Comparison of ENCODE assay signal across 9 mouse cellular contexts in the genomic region with DNA sequence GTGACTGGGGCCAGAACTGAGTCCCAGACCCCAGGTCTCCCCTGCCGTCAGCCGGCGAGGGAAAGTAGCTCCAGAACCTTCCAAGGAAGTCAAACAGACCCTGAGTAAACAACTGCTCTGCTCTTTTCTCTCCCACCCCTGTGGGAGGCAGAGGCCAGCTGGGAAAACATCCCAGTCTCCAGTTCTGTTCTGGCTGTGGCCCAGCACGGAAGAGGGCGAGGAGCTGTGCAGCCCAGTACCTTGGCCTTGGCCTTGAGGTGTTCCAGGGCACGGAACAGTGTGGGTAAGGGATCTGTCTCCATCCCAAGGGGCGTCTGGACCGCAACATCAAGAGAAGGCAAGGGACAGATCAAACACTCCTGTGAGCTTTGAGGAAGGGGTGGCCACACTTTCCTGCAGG. TPM values are rescaled to one million over a fixed set of nuclear protein-coding genes. Genes with fewer than 3 reads are reported as not detected.
A peak's percentile ranks its signal among the peaks of the same experiment; 100 is the strongest.
DNase-seq lines count a peak whose midpoint lies in the region; ATAC-seq lines count a peak whose summit lies in the region.
"Had no signal": no experiment of that assay in that cellular context is flagged by ENCODE, and none has a peak within 500 bp of the region (broad histone marks: within the 10 kb centered on the region; RNA-seq: fewer than 3 reads in every experiment).

No protein-coding gene starts in this region.

- DNase-seq in adrenal gland, postnatal 25 days, result peak; percentile 36
- peak; percentile 41 for DNase-seq in embryonic facial prominence, embryonic 14.5 days (ENCODE audit: low spot score)
- DNase-seq in heart, postnatal 4 days, result peak; percentile 69
- DNase-seq in lung, postnatal 10 days, result peak; percentile 85
- DNase-seq in thymus, postnatal 10 days (ENCODE audit: low spot score in 2 of 2), result no peak
- DNase-seq in natural killer cell, adult 2 months (ENCODE audit: low spot score in 2 of 2), result no peak
- DNase-seq in thymus, postnatal 36 days, result no peak

- no peak overlapping the region for H3K4me3 ChIP-seq in embryonic facial prominence, embryonic 14.5 days (ENCODE audit: low read depth, low read length)
- H3K4me3 ChIP-seq: erythroblast, embryonic 14.5 days had no signal

- no peaks in the 10 kb centered on the region for H3K36me3 ChIP-seq in embryonic facial prominence, embryonic 14.5 days (ENCODE audit: control insufficient read depth, insufficient read depth, low read length)

- peak; percentile 34; the same call in 1 of the 2 replicates for ATAC-seq in embryonic facial prominence, embryonic 14.5 days (ENCODE audit: low read depth)
- no peak for ATAC-seq in erythroid progenitor cell, adult 5-6 weeks (replicated peaks; ENCODE audit: low FRiP score, poor library complexity, severe bottlenecking)

- H3K27ac ChIP-seq in embryonic facial prominence, embryonic 14.5 days (replicated peaks; ENCODE audit: low read depth, low read length), result no peak overlapping the region

- no peaks in the 10 kb centered on the region for H3K4me1 ChIP-seq in embryonic facial prominence, embryonic 14.5 days (ENCODE audit: control insufficient read depth, insufficient read depth, low read length)

- H3K27me3 ChIP-seq in embryonic facial prominence, embryonic 14.5 days (replicated peaks; ENCODE audit: control insufficient read depth, insufficient read depth, low read length), result no peaks in the 10 kb centered on the region

- 44% methylated on average over 8 of the region's 8 CpGs for WGBS in embryonic facial prominence, embryonic 14.5 days

- H3K9ac ChIP-seq in embryonic facial prominence, embryonic 14.5 days (ENCODE audit: low read depth, low read length), result no peak overlapping the region

- no peak overlapping the region for H3K4me2 ChIP-seq in embryonic facial prominence, embryonic 14.5 days (ENCODE audit: low read depth, low read length)

- no peaks in the 10 kb centered on the region for H3K9me3 ChIP-seq in embryonic facial prominence, embryonic 14.5 days (ENCODE audit: control insufficient read depth, low read length)

RNA-seq across cellular contexts. Expression of gene Slc7a5, which starts 14.6 kb away (rescaled TPM):
- total RNA-seq in adrenal gland, postnatal 25 days (2021), result 56.6 and 57.8 TPM in 2 replicates
- 28.8 and 29.6 TPM in 2 replicates for polyA plus RNA-seq in embryonic facial prominence, embryonic 14.5 days (2014; fragmentation: Nextera tagmentation; extraction: Ambion mirVana)
- 10 to 100 TPM; 21.5 to 24.5 TPM for total RNA-seq in heart, postnatal 4 days (2021)
- 204 and 216 TPM in 2 replicates for total RNA-seq in erythroid progenitor cell, adult 5-6 weeks (2015; ENCODE audit: low replicate concordance)
- 167 and 189 TPM in 2 replicates for total RNA-seq in erythroid progenitor cell, adult 5-6 weeks (2017; ENCODE audit: low replicate concordance)

RNA-seq across cellular contexts. Expression of gene Car5a, which starts 22.6 kb away (rescaled TPM):
- total RNA-seq in adrenal gland, postnatal 25 days (2021), result 1.6 TPM in 1 of 2 replicates, not detected in the other
- polyA plus RNA-seq in embryonic facial prominence, embryonic 14.5 days (2014; fragmentation: Nextera tagmentation; extraction: Ambion mirVana), result not detected in 2 replicates
- not detected for total RNA-seq in heart, postnatal 4 days (2021)
- total RNA-seq in erythroid progenitor cell, adult 5-6 weeks (2015; ENCODE audit: low replicate concordance), result not detected in 2 replicates
- total RNA-seq in erythroid progenitor cell, adult 5-6 weeks (2017; ENCODE audit: low replicate concordance), result not detected in 2 replicates

RNA-seq across cellular contexts. Expression of gene Banp, which starts 27.4 kb away (rescaled TPM):
- 33.2 and 35.7 TPM in 2 replicates for total RNA-seq in adrenal gland, postnatal 25 days (2021)
- polyA plus RNA-seq in embryonic facial prominence, embryonic 14.5 days (2014; fragmentation: Nextera tagmentation; extraction: Ambion mirVana), result 32.1 and 34.9 TPM in 2 replicates
- 10 to 100 TPM in 1 of 2 experiments, 1 to 10 TPM in 1; 9.1 to 10.3 TPM for total RNA-seq in heart, postnatal 4 days (2021)
- total RNA-seq in erythroid progenitor cell, adult 5-6 weeks (2015; ENCODE audit: low replicate concordance), result 16.3 and 41.1 TPM in 2 replicates
- total RNA-seq in erythroid progenitor cell, adult 5-6 weeks (2017; ENCODE audit: low replicate concordance), result 42.2 and 94.6 TPM in 2 replicates

Comparison
In these comparisons a context has a peak if more than half of its experiments do, and no peak if none do; other contexts are left out.
1. DNase-seq: peak in adrenal gland, postnatal 25 days (single experiment), embryonic facial prominence, embryonic 14.5 days (single experiment), heart, postnatal 4 days (single experiment) and lung, postnatal 10 days (single experiment); none in thymus, postnatal 10 days (0 of 2), natural killer cell, adult 2 months (0 of 2) and thymus, postnatal 36 days (0 of 2).